Mouse (Mus musculus) inflammation-experienced regulatory T-cells, adult 6 months (primary cell): ENCODE results near the gene Kif21a. TPM values are rescaled to one million over a fixed set of nuclear protein-coding genes. Genes with fewer than 3 reads are reported as not detected.

Source experiments
- ATAC-seq: one replicate; pipeline ENCODE4 v1.8.0; 2017
- polyA plus RNA-seq, 3 experiments: library from polyadenylated mRNA; unstranded; fragments of 100-300 nt; shearing (Covaris generic); gene quantifications; one replicate each; pipeline ENCODE4 v1.2.1; 2017

Gene Kif21a
- polyA plus RNA-seq, 3 experiments from 2014 or later: not detected

DNA sequence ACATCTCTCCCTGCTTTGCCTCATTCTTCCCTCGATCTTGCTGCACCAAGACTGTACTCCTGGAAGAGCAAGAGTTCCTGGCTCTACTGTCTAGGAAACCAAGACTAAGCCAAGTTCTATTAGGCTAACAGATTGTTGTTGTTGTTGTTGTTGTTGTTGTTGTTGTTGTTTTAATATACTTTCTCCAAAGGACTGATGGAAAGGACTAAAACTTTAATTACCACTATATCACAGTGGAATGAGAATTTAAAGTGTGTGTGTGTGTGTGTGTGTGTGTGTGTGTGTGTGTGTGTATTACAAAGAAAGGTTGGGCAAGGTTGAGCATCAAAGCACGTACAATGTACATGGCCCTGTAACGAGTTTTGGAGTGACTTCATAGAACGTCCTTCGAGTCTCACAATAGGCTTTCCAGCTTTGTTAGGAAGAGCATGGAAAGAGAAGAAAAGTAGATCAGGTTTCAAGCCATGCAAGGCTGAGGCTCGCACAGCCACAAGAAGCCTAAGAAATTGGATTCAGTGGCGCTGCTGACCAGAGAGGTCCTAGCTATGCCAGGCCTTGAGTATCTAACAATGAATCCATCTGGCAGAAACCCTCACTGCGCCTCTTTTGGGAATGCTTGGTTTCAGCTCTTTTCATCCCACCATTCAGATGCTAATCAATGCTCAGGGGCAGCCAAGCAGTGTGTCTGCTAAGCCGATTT is 31.4 kb downstream of the Kif21a start:
- ATAC-seq: no peak

DNA sequence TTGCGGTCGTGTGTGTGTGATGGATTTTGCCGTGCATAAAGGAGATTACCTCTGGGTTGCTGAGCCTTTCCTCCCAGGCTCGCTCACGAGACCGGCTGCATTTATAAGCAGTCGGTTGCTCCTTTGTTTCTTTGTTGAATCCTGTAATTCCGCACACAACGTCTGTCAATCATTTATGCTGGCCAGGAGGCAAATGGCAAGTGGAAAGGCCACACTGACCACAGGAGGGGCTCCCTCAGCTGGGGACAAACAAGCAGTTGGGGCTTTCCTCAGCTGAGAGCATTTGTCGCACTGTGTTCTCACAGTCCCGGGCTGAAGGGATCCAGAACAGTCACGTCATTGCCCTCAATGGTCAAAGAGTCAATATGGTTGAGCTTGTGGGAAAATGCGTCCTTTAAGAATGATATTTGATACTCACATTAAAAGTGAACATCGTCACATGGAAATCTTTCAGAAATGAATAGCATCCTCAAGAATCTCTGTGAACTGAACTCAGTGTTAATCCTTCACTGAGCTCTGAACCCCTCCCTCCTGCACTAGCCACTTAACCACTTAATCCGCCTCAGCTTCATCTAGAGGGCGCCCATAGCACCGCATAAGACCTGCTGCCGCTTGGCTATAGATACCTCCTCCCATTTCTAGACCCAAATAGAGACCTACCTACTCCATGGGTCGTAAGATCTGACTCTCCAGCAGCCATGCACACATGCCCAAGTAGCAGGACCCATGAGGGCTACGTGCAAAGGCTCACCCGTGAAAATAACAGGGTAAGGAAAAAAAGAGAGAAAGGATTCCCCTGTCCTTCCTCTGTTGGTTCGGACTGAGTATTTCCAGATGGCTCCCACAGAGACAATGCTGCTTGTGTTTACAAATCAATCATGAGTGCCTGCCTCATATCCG is 32.2 kb downstream of the Kif21a start:
- no peak for ATAC-seq

DNA sequence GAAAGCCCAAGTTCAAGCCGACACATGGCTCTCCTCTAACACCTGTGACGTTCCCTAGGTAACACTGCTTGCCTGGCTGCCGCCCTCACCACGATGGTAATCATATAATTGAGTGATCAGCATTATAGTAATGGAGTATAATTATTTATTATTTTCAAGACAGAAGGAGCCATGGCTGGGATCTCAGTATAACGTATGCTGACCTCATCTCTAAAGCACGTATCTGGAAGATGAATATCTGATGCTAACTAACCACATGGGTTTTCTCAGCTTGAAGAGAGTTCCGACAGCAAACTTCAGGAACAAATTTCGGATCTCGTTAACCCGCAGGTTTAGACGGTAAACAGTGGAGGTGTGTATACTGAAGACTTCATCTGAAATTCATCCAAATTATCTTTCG is 33.4 kb downstream of the Kif21a start:
- ATAC-seq: no peak

DNA sequence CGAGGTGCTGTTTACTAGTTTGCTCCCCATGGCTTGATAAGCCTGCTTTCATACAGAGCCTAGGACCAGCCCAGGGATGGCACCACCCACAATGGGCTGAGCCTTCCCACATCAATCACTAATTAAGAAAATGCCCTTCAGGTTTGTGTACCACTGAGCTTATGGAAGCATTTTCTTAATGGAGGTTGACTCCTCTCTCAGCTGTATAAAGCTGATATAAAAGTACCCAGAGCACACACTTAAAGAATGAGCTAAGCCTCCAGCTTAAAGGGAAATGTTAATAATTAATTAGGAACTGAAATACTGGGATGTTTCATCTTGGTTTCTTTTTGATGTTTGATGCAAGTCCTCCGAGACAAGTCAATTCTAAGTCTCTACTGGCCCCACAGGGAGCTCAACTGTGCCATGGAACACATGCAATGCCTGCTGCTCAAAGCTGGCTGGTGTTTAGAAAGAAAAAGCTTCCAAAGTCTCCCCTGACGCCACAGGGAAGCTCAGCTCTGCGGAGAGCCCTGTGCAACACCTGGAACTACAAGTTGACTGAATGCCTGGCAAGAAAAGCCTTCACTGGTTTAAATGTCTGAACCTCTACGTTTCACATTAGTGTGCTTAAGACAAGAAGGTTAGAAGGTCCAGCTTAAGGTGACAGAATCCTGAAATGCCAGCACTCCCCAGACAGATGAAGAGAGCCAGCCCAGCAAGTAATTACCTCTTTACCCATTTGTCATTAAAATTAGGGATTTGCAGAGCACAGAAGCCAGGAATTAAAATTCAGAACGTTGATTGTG is 36.8 kb downstream of the Kif21a start:
- ATAC-seq: no peak

DNA sequence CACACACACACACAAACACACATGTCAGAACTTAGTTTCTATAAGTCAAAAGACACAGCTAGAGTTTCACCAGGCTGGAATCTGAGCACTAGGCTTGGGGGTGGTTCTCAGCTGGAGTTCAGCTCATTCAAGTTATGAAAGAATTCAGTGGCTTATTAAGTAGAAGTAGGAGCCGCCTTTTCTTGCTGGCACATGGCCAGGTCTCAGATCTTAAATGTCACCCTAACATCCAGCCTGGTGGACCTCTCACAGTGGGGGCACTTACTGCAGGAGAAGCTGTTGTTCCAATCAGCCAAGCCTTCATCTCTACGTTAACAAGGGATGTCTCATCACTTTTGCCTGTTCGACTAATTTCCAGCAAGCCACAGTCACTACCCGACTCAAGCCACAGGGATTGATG is 39.5 kb downstream of the Kif21a start:
- no peak for ATAC-seq

DNA sequence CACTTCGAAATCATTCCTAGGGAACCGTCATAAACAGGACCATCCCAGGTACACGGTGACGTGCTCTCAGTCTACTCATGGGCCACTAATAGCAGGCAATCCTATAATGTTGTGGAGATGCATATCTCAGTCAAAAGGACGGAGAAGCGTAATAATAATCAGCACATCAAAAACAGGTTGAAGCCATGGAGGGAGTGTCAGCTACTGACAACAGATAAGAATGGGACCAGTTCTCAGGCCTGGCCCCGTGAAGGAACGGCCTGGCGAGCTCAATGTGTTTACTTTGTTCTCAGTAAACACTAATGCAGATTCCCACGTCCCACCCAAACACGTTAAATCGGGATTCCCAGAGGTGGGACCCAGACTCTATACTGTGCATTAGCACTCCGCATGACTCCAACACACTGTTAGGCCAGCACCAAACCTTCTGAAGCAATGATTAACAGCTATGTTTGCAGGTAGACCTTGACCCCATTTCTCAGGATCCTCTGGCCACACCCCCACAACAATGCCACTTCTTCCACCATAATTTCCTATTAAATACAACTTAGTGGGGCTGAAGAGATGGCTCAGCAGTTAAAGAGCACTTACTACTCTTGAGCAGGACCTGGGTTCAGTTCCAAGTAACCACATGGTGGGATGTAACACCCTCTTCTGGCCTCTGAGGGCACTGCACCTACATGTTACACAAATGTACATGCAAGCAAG is 42.5 kb downstream of the Kif21a start:
- ATAC-seq: no peak

DNA sequence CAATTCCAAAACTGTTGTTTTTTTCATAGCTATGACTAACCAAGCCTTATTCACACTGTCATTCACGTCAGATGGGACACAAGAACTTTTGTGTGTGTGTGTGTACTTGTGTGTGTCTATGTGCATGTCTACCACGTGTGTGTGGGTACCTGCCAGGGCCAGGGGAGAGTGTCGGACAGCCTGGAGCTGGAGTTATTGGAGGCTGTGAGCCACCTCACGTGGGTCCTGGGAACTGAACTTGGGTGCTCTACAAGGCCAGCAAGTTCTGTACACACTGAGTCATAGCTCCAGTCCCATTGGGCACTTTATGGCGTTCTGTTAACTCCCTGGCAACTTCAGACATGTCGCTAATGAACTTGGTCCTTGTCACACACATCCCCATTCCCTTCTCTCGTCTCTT is 45.0 kb downstream of the Kif21a start:
- no peak for ATAC-seq

DNA sequence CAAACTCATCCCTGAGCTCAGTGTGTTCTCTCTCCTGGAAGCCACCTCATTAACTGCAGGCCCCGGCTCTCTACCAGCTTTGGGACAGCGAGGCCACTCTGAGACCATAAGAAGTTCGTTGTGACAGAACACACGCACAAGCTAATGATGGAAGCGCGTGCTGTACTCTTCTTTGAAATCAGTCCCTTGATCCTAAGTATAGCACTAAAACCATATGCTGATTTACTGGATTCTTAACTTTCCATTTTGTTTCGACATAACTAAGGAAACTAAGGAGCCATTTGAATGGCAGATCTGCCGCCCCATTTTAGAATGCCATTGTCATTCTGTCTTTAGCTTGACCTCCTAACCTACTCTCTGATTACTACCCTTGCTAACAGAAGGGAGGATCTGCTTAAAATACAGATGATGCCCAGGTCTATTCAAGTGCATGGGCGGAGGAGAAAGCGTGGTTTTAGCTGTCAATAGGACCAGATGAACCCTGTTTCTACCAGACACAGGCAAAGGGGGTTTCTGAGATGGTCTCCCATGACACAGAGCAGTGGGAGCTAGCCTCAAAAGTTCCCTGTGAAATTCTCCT is 48.6 kb downstream of the Kif21a start:
- ATAC-seq: no peak

DNA sequence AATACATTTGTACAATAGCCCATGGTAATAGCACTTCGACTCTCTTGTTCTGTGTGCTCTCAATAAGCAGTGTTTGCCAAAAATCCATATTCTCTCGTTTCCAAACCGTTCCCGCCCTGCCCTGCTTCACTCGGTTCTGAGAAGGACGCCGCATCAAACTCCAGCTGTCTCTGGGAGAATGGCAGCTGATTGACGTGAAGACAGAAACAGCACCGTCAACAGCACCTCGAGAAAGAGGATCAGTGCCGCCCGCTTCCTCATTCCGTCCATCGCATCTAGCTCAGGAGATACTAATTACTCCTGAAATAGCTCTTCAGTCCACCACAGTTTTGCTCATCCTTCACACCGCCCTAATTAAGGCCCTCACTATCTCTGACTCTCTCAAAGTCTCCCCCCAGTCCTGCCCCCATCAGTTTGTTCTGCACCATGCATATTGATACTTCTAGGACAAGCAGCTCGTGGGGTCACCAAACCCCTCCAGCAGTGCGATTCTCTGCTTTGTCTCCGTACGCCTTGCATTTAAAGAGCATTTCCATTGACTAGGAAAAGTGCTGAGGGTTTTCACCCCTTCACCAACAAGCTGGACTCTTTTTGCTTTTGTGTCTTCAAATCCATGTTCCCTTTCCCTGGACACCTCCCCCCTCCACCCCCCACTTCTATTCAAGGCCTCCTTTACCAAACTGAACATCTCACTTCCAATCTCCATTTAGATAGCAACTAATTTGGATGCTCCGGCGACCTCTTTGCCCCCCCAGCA is 49.3 kb downstream of the Kif21a start:
- ATAC-seq: no peak

DNA sequence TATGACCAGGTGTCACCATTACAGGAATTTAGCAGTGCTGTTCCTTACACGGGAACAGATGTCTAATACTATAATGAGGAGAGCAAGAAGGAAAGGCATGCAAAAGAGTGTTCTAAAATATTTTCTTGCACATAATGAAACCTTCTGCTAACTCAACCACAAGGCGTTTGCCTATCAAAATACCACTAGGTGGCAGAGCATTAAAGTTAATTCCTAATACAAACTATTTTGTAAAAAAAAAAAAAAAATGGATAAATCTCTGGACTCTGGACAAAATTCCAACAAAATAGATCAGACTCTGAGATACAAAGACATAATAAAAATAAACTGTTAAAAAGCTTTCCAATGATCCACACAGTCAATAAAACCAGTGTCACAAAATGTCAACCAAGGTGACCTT is 56.9 kb downstream of the Kif21a start:
- no peak for ATAC-seq

DNA sequence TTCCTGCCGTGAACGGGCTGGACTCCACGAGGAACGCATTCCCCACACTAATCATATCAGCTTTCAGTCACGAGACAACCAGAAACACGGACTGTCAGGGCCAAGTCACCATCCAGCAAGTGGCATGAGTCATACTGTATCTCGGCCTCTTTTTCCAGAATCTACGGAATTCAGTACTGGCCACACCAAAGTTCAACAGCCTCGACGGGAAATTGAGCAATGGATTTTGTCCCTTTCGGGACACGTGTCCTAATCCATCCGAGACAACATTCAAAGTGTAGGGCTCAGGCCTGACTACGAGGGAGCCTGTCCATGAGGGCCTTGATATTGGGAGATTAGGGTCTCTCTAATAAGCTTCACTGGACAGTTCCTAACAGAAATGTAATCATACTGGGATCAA is 57.4 kb downstream of the Kif21a start:
- ATAC-seq: no peak

DNA sequence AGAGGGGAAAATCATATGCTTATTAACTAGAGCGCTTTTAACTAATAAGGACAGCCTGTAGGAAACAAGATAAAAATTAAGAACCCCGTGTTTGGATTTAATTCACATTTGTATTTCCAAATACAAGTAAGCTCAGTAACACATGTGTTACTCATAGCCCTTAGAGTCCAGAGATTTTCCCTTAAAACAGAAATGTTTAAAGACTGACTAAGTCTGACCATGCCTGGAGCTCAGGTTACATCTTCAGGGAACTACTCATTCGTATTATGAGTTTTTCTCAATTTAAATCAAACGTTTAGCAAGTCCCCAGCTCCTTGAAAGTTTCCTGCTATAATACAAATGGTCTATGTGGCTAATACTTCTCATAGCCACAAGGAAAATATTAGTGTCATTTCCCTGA is 57.9 kb downstream of the Kif21a start:
- ATAC-seq: no peak

DNA sequence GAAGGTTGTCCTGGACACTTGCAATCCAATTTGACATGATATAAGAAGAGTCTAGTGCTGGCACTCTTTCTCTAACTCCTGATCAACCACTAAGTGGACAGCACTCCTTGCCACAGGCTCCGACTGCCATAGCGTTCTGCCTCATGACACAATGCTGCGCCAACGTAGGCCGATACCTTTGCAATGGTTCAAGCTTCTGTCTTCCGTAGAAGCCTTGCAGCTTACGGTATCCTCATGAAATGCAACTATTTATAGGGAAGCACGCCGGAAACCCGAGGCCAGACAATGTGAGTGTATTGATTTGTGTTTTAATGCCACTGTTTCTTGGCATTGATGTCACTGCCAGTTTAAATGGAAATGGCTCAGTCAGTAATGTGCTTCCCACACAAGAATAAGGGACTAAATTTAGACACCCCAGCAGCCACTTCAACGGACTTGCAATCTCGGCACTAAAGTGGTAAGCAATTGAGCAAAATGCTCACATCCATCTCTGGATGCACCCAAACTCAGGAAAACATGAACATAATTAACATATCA is 62.0 kb downstream of the Kif21a start:
- ATAC-seq: no peak

DNA sequence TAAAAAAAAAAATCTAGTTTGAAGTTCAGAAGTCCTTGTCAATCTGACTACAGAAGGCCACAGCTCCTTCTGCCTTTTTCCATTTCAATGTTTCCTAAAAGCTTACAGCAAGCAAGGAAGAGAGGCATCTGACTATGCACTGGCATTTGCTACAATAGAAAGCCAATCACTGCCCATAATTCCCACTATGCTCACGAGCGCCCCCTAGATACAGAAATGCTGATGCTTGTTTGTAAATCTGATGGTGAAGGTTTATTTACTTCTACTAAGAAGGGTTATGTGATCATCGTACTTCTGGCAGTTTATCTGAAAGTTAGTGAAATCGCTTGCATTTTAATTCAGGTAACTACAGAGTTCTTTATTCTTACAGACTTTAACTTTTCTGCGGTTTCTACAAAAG is 73.8 kb downstream of the Kif21a start:
- no peak for ATAC-seq

DNA sequence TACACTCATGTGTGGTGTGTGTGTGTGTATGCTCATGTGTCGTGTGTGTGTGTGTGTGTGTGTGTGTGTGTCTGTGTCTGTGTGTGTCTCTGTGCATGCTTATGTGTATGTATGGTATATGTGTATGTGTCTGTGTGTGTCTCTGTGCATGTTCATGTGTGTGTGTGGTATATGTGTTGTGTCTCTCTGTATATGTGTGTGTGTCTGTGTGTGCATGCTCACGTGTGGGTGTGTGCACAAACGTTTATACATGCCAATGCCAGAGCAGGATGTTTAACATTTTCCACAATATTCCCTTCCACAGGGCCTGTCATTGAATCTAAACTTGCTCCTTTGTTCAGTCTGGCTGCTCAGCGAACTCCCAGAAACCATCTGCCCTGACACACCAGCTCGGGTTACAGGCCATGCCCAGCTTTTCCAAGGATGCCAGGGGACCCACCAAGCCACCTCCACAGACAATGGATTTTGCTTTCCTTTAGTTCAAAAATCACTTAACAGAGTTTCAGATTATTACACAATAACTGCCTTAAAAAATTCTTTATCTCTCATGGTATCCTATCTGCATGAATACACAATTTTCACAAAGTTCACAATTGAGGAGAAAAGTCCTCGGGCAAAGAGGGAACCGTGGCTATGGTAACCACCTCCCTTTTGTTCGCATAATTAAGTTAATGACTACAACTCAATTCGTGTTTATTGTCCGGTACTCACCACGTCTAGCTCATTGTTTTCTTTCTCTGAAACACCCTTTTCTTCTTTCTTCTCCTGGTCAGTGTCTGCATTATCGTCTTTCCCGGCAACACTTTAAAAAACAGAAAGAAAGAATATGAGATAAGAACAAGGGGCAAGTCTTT is 77.6 kb downstream of the Kif21a start:
- ATAC-seq: no peak

DNA sequence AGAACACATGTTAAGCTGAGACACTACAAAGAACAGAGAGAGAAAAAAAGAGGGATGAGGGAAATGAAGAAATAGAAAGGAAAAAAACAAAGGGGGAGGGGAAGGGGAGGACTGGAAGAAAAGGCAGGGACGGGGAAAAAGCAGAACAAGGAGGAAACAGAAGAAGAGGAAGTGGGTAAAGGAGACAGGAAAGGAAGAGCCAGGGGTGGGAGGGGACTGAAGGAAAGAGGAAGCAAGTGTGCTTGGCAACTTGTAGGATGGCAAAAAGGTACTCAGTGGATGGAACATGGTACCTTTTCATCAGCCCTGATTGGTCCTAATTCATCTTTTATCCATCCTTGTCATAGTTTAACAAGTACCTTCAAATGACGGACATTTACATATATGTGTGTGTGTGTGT is 86.4 kb downstream of the Kif21a start:
- ATAC-seq: no peak

DNA sequence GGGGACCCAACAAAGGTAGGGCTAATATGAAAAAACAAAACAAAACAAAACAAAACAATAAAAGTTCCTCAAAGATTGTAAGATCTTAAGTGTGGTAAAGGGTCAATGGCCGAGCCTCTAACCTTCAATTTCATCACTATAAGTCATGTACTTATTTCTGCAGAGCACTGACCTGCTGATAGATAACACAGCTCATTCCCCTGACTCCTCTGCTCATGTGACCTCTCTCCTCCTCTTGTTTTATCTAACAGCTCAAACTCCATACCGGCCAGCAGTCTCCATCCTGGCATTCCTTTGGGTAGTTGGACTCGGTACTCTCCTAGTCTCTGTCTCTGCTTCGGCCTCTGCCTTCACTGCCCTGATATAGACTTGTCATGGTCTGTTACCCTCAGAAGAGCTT is 87.2 kb downstream of the Kif21a start:
- ATAC-seq: no peak

DNA sequence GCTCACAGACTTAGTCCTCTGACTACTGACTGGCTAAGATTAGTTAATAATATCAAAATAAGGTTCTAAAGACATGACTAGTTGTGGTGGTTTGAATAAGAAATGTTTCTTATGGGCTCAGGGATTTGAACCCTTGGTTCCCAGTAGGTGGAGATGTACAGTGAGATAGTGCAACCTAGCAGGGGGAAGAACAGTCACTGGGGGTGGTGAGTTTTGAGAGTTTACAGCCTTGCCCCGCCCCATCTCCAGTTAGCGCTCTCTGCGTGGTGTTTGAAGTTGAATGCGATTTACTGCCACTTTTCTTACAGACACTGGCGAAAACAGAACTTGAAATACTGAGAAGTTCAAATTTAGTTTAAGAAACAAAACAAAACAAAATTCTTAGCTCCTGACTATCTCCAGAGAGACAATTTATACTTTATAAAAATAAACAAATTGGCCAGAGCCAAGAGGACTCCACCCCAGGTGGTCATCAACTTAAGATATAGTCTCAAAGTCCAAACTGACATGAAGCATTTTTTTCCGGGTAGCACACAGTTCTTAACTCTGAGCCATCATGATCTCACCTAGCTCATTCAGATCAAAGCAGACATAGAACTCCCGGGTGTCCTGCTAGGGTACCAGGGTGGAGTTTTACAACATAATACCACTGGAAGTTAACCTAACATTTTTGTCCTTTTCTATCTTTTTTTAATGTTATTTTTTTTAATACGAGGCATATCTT is 88.8 kb downstream of the Kif21a start:
- ATAC-seq: no peak

DNA sequence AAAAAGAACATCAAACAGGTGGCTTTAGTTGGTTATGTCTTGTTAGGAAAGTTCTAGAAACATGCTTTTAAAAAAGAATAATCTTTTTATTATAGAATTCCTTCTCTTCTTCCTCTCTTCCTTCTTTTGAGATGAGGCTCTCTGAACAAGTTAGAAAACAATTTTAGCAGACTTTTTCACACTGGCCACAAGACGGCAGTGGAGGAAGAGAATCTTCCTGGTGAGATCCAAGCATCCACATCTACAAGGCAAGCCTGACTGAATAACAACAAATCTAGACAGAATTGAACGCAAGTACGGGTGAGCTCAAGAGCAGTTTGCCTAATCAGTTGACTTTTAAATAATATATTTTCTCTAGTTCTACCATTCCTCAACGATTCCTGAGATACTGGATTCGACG is 98.4 kb downstream of the Kif21a start:
- no peak for ATAC-seq

DNA sequence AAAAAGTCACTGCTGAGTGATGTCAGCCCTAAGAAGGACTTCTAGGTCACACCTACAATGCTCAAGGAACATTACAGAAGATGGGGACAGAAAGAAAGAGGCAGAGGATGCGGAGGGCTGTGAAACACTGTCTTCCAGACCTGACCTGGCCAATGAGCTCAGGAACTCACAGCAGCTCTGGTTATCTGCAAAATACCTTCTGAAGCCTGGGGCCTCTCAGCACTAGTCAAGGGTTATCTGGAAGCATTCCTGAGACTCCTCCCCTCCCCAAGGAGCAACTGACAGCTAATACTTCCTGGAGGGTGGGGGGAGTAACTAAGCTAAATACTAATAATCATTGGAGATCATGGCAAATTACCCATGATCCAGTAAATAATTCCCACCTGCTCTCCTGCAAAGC is 111.3 kb downstream of the Kif21a start:
- no peak for ATAC-seq
